Mouse (Mus musculus) ovary, postnatal 10 days (tissue): ENCODE measurements at regions not wholly inside any gene's neighbourhood (a gene's known extent, or its start where the extent isn't known, plus 50 kb on each side); places are given as distances from the start of the nearest gene placed in this dataset.

Source experiments
- DNase-seq: peaks from one replicate; pipeline ENCODE4 v3.0.0; 2022; ENCODE audit warnings: low spot score

GRCm38 (mm10) chr12:9266221-9266620 is 236.4 kb downstream of the Ttc32 start:
- no peak for DNase-seq

DNA sequence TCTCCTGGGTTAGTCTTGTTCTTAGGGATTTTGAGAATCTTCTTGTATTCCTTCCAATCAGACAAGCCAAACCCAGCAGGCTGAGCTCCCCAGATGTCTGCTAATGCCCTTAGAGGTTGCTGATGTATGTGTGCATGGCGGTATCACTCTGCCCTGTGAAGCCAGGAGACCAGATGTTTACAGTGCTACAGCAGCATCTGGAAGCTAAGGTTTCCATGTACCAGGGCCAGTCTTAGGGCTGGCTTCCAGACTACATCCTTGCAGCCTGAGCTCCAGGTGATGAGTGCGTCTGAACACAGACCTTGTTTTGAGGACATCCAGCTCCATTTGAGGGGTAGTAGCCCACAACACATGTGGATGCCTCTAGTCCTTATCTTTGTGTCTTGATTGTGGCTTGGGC is 241.7 kb downstream of the Ttc32 start:
- no peak for DNase-seq

- no peak for DNase-seq
Measured at GRCm38 (mm10) chr12:9274181-9274580, 244.4 kb downstream of the Ttc32 start.

- no peak for DNase-seq
Measured at GRCm38 (mm10) chr12:9275697-9276096, 245.9 kb downstream of the Ttc32 start.

DNA sequence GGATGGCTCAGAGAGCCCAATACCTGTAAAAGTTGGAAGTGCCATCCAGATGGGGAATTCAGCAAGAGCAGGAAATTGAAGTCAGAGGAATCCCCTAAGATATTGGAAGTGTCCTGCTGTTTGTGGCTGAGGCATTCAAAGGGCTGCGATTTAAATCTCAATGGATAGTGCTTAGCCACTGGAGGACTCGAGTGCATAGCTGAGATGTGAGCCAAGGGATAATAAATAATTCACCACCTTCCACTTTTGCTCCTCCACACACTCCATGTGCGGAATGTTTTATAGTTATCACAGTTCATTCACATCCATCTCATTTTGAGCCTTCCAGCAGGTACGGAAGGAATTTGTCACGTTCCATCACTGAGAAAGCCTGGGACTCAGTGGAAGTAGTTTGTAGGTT is 248.9 kb downstream of the Ttc32 start:
- DNase-seq, result no peak

DNA sequence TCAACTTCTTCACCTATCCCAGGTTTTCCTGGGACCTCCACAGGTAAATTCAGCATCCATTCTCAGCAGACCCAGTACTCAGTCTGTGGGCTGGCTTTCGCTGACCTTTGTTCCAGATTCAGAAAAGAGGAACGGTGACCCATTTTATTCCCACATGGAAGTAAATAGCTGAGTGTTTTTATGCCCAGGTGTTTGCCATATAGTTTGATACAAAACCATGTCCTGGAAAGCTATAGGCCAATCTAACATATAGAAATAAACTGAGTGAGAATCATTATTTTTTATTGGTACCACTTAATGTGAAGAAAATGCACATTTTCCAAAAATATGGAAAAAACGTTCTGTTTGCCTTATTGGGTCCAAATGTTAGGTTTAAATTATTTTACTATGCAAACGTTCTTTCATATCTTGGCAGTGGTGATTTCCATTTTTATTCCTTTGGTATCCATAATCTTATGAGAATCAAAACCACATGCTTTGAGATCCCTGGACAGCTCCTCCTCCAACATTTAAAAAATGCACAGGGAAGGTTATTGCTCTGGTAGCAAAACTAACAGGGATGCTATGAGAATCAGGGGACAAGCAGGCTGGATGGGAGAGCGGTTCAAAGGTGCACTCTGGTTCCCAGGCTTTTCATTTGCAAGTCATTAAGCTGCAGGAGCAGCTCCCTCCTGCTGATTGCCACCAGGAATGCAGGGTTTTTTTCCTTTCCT is 250.3 kb downstream of the Ttc32 start:
- no peak for DNase-seq

- no peak for DNase-seq
Measured at GRCm38 (mm10) chr12:9287271-9287670, 257.5 kb downstream of the Ttc32 start.

DNA sequence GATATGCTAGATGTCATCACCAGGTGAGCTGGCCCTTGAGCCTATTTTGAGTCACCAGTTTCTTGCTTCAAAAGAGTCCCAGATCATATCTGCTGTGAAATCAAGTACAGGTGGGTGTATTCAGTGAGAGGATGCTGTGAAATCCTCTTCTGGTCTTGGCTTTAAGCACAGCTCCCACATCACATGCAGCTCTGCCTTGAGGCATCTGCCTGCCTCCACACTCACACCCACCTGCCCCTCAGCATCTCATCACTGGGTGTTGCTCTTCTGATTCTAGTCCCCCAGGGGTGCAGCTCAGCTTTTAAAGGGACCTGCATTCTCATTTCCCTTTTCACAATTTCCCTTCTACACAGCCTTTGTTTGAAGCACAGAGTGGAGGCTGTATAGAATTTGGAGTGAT is 262.9 kb downstream of the Ttc32 start:
- DNase-seq, result no peak

DNA sequence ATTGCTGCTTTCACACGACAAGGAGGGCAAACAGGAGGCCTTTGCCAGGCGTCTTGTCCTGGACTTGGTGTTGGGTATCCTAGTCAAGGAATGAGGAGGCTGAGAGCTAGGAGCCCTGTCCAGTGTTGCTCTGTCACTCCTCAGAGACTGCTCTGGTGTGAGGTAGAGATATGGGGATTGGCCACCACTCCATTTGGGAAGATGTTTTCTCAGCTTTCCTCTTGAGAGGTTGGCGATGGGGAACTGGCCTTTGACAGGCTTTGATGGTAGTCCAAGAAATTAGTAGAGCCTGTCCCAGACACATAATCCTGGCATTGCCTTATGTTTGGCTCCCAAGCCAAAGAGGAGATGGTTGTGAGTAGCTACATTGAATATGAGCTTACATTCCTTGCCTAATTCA is 265.4 kb downstream of the Ttc32 start:
- no peak for DNase-seq

GRCm38 (mm10) chr12:9298848-9299655 is 269.3 kb downstream of the Ttc32 start:
- no peak for DNase-seq

GRCm38 (mm10) chr12:9304146-9304545 is 265.8 kb upstream of the Osr1 start:
- DNase-seq, result no peak

- DNase-seq, result no peak
Measured at GRCm38 (mm10) chr12:9337891-9338672, 231.8 kb upstream of the Osr1 start.

DNA sequence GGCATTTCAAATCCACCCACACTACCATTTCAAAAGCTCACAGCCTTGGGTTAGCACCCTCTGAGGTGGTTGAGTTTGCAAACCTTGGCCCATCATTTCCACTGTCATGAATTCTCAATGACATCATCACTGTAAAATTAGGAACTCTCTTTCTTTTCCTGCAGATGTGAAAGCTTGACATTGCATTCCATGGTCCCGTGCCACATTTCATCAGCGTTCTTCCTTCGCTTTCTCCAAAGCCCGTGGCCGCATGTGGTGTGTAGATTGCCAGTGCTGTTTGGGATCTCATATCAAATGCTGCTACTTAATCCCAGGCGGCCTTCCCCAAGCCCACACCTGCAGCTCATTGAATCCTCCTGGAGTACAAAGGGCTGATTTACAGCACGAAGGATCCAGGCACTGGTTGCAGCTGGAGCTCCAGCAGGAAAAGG is 231.1 kb upstream of the Osr1 start:
- no peak for DNase-seq

DNA sequence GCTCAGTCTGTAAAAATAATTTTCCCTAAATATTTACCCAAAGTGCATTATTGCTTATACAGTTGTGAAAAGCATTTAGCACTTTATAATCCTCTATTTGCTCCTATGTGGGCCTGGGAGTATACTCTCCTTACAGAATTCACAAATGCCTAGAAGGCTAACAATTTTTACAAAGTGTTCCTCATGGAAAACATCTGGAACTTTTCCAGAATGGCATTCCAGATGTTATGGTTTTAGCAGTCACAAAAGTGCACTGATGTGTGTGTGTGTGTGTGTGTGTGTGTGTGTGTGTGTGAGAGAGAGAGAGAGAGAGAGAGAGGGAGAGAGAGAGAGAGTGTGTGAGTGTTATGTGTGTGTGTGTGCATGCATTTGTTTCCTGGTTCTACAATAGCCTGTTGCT is 229.1 kb upstream of the Osr1 start:
- DNase-seq, result no peak

- no peak for DNase-seq
Measured at GRCm38 (mm10) chr12:9345359-9345758, 224.6 kb upstream of the Osr1 start.

- no peak for DNase-seq
Measured at GRCm38 (mm10) chr12:9355512-9355911, 214.4 kb upstream of the Osr1 start.

GRCm38 (mm10) chr12:9357856-9358255 is 212.1 kb upstream of the Osr1 start:
- no peak for DNase-seq

- no peak for DNase-seq
Measured at GRCm38 (mm10) chr12:9358872-9359271, 211.0 kb upstream of the Osr1 start.

GRCm38 (mm10) chr12:9365931-9366330 is 204.0 kb upstream of the Osr1 start:
- no peak for DNase-seq

- DNase-seq, result no peak
Measured at GRCm38 (mm10) chr12:9368682-9369081, 201.2 kb upstream of the Osr1 start.

DNA sequence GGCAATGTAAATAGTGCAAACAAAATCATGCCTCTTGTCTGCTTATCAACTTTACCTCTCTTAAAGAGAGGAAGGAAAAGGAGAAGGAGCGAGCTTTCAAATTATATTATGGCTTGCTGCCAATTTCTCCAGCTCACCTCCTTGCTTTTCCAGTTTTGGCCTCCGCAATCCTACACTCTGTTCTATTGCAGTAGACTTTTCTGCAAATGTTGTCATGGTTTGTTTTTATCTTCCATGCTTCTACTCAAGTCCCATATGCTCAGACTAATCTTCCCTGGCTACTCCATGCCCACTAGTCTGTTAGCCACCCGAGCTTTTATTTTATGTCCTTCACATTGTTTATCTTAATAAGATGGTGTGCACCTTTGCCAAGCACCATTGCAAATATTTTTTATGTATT is 168.0 kb upstream of the Osr1 start:
- no peak for DNase-seq

- DNase-seq, result no peak
Measured at GRCm38 (mm10) chr12:9404981-9405380, 164.9 kb upstream of the Osr1 start.

DNA sequence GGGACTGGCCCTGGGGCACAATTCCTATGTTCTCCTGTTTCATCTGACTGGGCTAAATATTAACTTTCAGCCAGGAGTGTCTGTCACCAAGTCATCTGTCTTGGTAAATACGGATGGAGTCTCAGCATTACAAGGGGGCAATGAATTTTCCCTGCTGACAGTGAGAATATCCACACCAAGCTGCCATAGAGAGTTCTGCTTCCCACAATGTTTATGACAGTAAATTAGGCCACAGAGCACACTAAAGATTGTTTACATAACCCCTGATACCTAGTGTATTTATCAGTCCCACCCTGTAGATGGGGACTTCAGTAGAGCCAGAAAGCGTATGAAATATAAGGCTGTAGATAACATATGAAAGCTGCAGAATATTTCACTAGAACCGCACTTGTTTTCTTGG is 150.6 kb upstream of the Osr1 start:
- no peak for DNase-seq
